Mouse (Mus musculus) midbrain, embryonic 10.5 days (tissue): ENCODE measurements around the gene Ebf1. TPM values are rescaled to one million over a fixed set of nuclear protein-coding genes. Genes with fewer than 3 reads are reported as not detected.
A peak's percentile ranks its signal among the peaks of the same experiment; 100 is the strongest.

ENCODE experiments used
- DNase-seq: peaks from one replicate; pipeline ENCODE4 v3.0.0-alpha.2; 2017; ENCODE audit warnings: low spot score
- H3K27ac ChIP-seq: fragments of 300-500 bp; sonication (generic); replicated peaks from 2 replicates; pipeline ENCODE4 v1.5.1; 2016; ENCODE audit warnings: mild to moderate bottlenecking
- H3K27me3 ChIP-seq: fragments of 300-500 bp; sonication (generic); 2 replicates; pipeline ENCODE4 v1.6.1; 2016; ENCODE audit warnings: low read depth, mild to moderate bottlenecking; ENCODE audit not compliant: poor library complexity, severe bottlenecking
- H3K36me3 ChIP-seq: fragments of 300-500 bp; sonication (generic); 2 replicates; pipeline ENCODE4 v1.6.1; 2016; ENCODE audit warnings: mild to moderate bottlenecking, moderate library complexity
- H3K4me1 ChIP-seq: fragments of 300-500 bp; sonication (generic); 2 replicates; pipeline ENCODE4 v1.6.1; 2016
- H3K4me3 ChIP-seq: fragments of 300-500 bp; sonication (generic); 2 replicates; pipeline ENCODE4 v1.5.1; 2016; ENCODE audit warnings: mild to moderate bottlenecking, moderate library complexity
- H3K9me3 ChIP-seq: fragments of 300-500 bp; sonication (generic); replicated peaks from 2 replicates; pipeline ENCODE4 v1.6.1; 2016; ENCODE audit warnings: mild to moderate bottlenecking
- WGBS: fragments of 180-500 bp; shearing (Covaris S2); methylation state at CpG from one replicate; pipeline ENCODE4 v1.1.7; 2016; 5-methylcytosine and 5-hydroxymethylcytosine counted together
- polyA plus RNA-seq: library from polyadenylated mRNA; unstranded; fragments of >200 nt; fragmentation: Nextera tagmentation; extraction: Ambion mirVana; gene quantifications from 2 replicates; pipeline ENCODE4 v1.2.1, GENCODE M21; 2016

Gene Ebf1
- polyA plus RNA-seq, 1 experiment from 2014 or later = 31.8 TPM

DNA sequence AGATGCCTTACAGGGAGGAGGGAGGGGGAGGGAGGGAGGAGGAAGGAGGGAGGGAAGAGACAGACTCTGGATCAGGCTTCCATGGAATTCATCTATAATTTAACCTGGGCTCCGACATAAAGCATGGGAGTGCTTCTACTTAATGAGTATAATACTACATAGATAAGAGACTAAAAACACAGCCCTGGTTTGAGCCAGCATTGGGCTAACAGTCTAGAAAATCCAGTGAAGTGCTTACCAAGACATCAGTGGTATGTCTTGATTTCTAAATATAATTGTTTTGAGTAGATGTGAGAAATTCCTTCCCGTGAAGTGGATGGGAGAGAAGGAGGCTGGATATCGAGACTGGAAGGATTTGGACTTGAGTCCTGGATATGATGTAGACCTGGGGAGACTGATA is 68.0 kb downstream of the Ebf1 start:
- H3K4me3 ChIP-seq = no peak overlapping the region
- H3K4me1 ChIP-seq = peaks cover 59% of the 10 kb centered on the region
- H3K27me3 ChIP-seq = peaks cover 14% of the 10 kb centered on the region; the same call in 1 of the 2 replicates
- no peaks in the 10 kb centered on the region for H3K9me3 ChIP-seq
- H3K27ac ChIP-seq = no peak overlapping the region
- H3K36me3 ChIP-seq = no peaks in the 10 kb centered on the region
- WGBS = 70% methylated on average over 3 of the region's 3 CpGs
- DNase-seq = no peak

DNA sequence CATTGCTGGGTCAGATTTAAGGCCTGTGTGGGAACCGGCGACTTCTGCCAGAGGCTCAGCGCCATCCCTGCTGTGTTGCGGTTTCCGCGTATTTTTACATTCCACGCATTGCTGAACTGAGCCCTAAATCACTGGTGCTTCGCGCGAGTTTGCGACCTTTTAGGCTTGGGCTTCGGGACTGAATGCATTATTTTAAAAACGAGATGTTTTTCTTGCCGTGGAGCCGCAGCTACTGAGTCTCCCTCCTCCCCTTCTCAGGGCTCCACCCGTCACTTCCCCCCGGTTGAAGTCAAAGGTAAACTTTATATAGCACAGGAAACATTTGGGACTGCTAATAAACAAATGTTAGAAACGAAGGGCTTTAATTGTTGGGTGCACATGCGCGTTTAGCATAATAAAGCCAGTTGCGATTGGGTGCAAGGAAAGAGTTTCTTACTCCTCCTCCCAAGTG is 68.8 kb downstream of the Ebf1 start:
- Histone ChIP-seq H3K4me3 (no peak overlapping the region), H3K27me3 (peaks cover 10% of the 10 kb centered on the region; the same call in 1 of the 2 replicates), H3K9me3 (no peaks in the 10 kb centered on the region), H3K36me3 (no peaks in the 10 kb centered on the region), H3K4me1 (peaks cover 55% of the 10 kb centered on the region), H3K27ac (no peak overlapping the region; the same call in 1 of the 2 replicates)
- 36% methylated on average over 21 of the region's 21 CpGs for WGBS
- DNase-seq = no peak

DNA sequence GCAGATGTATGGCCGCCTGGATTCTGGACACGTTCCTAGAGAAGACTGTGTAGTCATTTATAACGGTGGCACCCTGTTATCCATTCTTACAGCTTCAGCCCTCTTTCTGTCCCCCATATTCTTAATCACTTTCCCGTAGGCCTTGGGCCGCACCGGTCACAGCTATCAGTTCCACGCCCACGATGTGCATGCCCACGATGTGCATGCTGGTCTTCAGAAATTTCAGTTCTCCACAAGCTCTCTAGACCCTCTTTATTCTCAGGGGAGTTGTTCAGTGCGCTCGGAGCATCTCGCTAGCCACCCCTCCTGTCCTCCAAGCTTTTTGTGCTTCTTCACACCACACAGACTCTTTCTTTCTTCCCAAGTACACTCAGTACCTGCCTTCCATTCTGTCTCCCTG is 69.3 kb downstream of the Ebf1 start:
- no peak for DNase-seq
- peaks cover 5% of the 10 kb centered on the region; the same call in 1 of the 2 replicates for H3K27me3 ChIP-seq
- 0 out of 2 replicates have a peak overlapping the region, but pooled peaks have one; percentile 13 for H3K27ac ChIP-seq
- 83% methylated on average over 12 of the region's 12 CpGs for WGBS
- no peaks in the 10 kb centered on the region for H3K36me3 ChIP-seq
- peaks cover 51% of the 10 kb centered on the region for H3K4me1 ChIP-seq
- H3K4me3 ChIP-seq = no peak overlapping the region
- H3K9me3 ChIP-seq = no peaks in the 10 kb centered on the region

DNA sequence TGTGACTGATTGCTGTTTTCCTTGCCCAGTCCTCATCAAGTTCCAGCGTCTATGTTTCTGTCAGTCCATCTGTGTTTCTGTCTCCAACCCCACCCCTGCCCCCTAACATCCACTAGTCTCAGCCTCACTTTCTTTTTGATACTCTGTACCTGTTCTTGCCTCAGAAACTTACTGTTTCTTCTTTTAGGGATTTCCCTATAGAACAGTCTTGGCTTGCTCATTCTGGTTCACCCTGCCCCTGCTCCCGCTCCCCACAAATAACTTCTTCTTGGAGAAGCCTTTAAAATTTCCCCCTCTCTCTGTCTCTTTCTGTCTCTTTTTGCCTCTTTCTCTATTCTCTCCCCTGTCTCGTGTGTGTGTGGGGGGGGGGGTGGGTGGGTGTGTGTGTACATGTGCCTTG is 71.4 kb downstream of the Ebf1 start:
- DNase-seq = no peak
- Histone ChIP-seq H3K27me3 (0 out of 2 replicates have a peak, but pooled peaks cover 3% of the 10 kb centered on the region), H3K36me3 (no peaks in the 10 kb centered on the region), H3K4me3 (no peak overlapping the region), H3K27ac (no peak overlapping the region), H3K9me3 (no peaks in the 10 kb centered on the region), H3K4me1 (peaks cover 34% of the 10 kb centered on the region)
- 85% methylated on average over 3 of the region's 3 CpGs for WGBS

DNA sequence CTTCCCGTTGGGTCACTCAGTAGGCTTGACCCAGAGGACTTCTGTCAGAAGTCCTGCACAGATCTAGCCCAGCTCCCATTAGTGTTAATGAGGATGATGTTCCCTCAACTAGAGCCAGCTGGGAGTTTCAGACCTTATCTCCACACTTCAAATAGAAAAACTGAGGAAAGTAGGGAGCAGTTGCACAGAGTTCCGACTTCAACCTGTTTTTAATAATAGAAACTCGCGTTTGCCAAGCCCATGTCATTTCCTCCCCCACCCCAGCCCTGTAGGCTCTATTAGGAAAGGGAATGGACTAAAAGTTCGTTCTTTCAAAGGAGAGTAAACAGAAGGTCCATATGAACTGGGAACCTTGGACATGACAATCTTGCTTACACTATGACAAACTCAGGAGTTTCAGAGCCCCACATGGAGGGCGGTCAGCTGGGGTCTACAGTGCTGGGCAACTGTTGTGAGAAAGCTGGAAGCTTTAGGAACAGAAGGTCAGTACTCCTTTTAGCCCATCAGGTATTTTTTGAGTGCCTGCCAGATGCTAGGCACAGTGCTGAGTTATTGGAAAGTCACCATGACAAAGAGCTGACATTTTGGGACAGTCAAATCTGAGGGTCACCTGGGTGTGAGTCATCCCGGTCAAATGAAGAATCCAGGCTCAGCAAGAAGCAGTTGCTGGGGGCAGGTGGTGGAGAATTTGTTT is 72.6 kb downstream of the Ebf1 start:
- Histone ChIP-seq H3K4me3 (no peak overlapping the region), H3K27me3 (0 out of 2 replicates have a peak, but pooled peaks cover 3% of the 10 kb centered on the region), H3K9me3 (no peaks in the 10 kb centered on the region), H3K36me3 (no peaks in the 10 kb centered on the region), H3K4me1 (peaks cover 26% of the 10 kb centered on the region), H3K27ac (no peak overlapping the region)
- 84% methylated on average over 7 of the region's 7 CpGs for WGBS
- no peak for DNase-seq

DNA sequence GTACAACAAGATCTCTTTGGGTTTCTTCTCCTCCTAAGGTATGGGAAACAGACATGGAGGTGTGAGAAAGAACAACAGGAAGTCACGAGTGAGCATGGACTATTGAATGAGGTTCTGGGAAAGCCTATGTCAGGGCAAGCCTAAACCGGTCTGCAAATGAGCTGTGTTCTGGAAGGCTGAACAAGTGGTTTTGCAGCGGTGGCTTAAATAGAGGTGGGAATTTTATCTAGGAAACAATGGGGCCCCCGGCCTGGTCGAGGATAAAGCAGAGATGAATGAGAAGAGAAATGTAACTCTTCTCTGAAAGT is 73.1 kb downstream of the Ebf1 start:
- no peak overlapping the region for H3K27ac ChIP-seq
- peaks cover 21% of the 10 kb centered on the region for H3K4me1 ChIP-seq
- DNase-seq = no peak
- no peaks in the 10 kb centered on the region for H3K36me3 ChIP-seq
- WGBS = 87% methylated on average over 5 of the region's 5 CpGs
- H3K4me3 ChIP-seq = no peak overlapping the region
- H3K27me3 ChIP-seq = 0 out of 2 replicates have a peak, but pooled peaks cover 3% of the 10 kb centered on the region
- H3K9me3 ChIP-seq = no peaks in the 10 kb centered on the region

DNA sequence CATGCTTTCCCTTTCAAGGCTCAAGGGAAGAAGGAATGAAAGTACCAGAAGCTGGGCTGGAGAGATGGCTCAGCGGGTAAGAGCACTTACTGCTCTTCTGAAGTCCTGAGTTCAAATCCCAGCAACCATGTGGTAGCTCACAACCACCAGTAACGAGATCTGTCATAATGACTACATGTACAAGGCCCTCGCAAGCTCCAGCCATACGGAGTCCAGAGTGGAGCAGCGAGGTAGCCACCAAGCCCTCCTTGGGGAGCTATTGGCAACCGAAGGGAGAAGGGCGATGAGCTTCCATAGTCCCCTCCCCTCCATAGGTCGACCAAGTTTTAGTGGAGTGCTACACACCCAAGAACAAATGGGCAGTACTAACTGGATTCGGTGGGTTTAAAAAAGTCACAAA is 78.3 kb downstream of the Ebf1 start:
- Histone ChIP-seq H3K4me1 (peaks cover 24% of the 10 kb centered on the region), H3K27ac (no peak overlapping the region), H3K9me3 (no peaks in the 10 kb centered on the region), H3K4me3 (no peak overlapping the region), H3K27me3 (peaks cover 4% of the 10 kb centered on the region), H3K36me3 (no peaks in the 10 kb centered on the region)
- DNase-seq = no peak
- WGBS = 95% methylated on average over 9 of the region's 9 CpGs

DNA sequence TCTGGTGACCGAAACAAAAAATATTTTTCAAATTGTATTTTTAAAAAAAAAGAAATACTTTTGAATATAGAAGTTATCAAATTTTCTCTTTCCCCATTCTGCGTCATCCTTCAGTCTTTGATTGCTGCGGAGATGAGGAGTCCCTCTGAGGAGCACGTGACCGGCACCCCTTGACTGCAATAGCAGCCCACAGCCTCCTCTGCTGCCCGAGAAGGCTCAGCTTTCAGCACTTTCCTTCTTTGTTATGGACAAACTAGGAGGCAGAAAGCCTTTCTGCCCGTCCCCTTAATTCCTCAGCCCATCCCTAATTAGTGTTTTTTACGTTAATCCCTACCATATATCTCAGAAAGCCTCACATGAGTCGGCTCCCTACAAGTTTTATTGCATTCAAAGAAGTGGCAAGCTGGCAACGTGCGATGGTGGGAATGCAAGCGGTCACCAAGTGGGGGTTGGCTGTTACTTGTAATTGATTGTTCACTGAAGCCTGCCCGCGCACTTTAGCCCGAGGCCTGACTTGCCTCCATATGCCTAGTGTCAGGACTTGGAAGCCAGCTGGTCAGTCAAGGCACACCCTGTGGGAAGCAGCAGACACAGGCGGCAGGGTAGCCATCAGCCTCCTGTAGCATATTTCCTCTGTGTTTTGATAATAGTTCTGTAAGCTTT is 79.6 kb downstream of the Ebf1 start:
- Histone ChIP-seq H3K4me3 (peak overlapping the region; percentile 23; the same call in 1 of the 2 replicates), H3K4me1 (peaks cover 30% of the 10 kb centered on the region), H3K27me3 (peaks cover 4% of the 10 kb centered on the region), H3K36me3 (no peaks in the 10 kb centered on the region), H3K27ac (peak overlapping the region; percentile 72), H3K9me3 (no peaks in the 10 kb centered on the region)
- WGBS = 7% methylated on average over 16 of the region's 16 CpGs
- peak; percentile 72 for DNase-seq

DNA sequence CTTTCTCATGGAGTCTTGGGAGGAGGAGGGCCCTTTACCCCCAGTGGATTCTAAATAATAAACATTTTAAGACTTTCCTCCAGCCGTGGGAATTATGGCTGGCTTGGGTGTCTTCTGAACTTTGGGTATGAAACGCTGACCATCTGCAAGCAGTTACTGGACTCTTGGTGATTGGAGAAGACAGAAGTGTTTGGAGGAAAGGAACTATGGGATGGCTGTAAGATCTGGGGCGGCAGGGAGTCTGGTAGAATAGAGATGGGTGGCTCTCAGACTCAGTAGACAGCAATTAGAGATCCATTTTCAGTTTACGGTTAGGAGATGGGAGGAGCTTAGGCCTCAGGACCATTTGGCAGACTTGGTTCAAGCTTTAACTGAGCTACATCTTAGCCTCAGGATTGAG is 83.1 kb downstream of the Ebf1 start:
- peaks cover 4% of the 10 kb centered on the region for H3K27me3 ChIP-seq
- WGBS = 70% methylated on average over 4 of the region's 4 CpGs
- no peaks in the 10 kb centered on the region for H3K36me3 ChIP-seq
- no peak for DNase-seq
- no peak overlapping the region for H3K4me3 ChIP-seq
- no peak overlapping the region for H3K27ac ChIP-seq
- no peaks in the 10 kb centered on the region for H3K9me3 ChIP-seq
- peaks cover 28% of the 10 kb centered on the region for H3K4me1 ChIP-seq

DNA sequence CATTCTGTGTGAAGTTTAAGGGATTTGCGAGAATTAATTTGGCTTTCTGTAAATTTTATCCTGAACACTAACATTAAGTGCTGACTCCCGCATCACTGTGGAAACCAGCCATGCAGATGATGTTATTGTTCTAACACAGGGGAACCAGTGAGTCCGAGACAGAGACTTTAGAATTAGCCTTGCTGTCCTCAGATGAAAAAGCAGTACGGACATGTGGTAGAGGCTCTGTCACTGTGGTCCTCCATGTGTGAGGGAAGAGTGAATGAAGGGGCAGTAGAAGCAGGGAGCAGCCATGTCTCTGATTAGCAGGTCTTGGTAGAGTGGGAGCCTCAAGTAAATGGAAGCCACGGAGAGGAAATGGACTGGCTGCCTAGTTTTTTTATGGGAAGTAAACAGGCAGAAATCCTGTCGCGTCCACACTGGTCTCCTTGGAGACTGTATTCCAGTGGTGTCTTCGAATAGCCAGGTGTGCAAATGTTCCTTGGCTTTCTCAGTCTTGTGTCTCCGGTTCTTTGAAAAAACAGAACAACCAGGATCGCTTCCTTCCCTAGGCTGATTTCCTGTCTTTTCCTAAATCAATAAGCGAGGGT is 84.2 kb downstream of the Ebf1 start:
- no peaks in the 10 kb centered on the region for H3K9me3 ChIP-seq
- no peak for DNase-seq
- no peaks in the 10 kb centered on the region for H3K27me3 ChIP-seq
- WGBS = 63% methylated on average over 11 of the region's 11 CpGs
- peaks cover 24% of the 10 kb centered on the region for H3K4me1 ChIP-seq
- no peaks in the 10 kb centered on the region for H3K36me3 ChIP-seq
- H3K27ac ChIP-seq = no peak overlapping the region; the same call in 1 of the 2 replicates
- H3K4me3 ChIP-seq = no peak overlapping the region

DNA sequence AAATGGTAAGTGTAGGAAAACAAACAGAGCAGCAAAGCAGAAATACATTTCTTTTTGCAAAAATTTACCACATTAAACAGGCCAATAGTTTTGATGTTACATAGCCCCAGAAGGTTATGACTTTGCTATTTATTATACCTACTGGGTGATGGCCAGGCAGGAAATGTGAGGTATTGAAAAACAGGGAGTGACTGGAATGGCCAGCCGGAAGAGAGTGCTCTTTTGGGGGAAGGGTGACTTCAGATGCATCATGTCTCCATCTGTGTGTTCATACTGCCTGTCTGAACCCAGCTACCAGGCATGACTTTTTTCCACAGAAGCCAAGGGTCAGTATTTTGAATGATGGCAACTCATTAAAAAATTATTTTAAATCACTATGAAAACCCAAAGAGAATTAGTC is 84.7 kb downstream of the Ebf1 start:
- Histone ChIP-seq H3K27ac (no peak overlapping the region), H3K4me3 (no peak overlapping the region), H3K36me3 (no peaks in the 10 kb centered on the region), H3K4me1 (peaks cover 20% of the 10 kb centered on the region), H3K9me3 (no peaks in the 10 kb centered on the region), H3K27me3 (no peaks in the 10 kb centered on the region)
- no peak for DNase-seq
- 81% methylated on average over 1 of the region's 1 CpGs for WGBS

DNA sequence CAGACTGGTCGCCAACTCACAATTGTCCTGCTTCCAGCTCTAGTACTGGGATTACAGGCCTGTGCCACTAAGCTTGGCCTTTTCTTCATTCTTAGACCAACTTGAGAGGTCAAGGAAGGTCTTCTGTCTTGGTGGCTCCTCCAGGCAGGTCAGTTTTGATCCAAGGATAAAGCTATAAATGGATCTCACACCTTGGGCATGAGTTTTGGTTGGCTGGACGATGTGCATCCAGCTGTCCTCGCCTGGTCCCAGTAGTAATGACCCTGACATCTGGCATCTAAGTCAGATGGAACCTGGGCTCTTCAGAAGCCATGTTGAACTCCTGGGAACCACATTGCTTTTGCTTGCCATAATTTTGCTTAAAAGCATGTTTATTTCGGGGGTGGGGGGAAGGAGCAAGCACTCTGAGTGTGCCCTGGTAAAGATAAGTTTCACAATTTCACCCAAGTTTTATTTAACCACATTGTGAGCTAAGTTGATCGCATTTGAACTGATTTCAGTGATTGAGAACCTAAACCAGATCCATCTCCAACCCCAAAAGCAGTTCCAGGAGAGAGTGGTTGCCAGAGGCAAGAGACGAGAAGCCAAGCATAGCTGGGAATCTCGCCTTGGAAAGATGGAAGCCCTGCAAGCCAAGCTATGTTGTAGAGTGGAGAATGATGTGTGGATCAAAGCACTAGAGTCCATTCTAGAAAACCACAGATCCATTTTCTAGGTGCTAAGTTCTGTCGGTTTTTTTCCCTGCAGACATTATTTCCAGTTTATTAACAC is 85.8 kb downstream of the Ebf1 start:
- no peak overlapping the region for H3K27ac ChIP-seq
- no peaks in the 10 kb centered on the region for H3K27me3 ChIP-seq
- WGBS = 89% methylated on average over 8 of the region's 8 CpGs
- H3K4me3 ChIP-seq = no peak overlapping the region
- H3K4me1 ChIP-seq = peaks cover 24% of the 10 kb centered on the region
- H3K9me3 ChIP-seq = no peaks in the 10 kb centered on the region
- H3K36me3 ChIP-seq = no peaks in the 10 kb centered on the region
- no peak for DNase-seq
